Mouse (Mus musculus): ENCODE measurements around the gene Fbxo11. TPM values are rescaled to one million over a fixed set of nuclear protein-coding genes. Genes with fewer than 3 reads are reported as not detected.

Fbxo11 gene
- total RNA-seq (2014; rRNA removed) (48.5 and 76.9 TPM in 2 replicates), polyA plus RNA-seq (2015; fragmentation: Nextera tagmentation; extraction: Ambion mirVana) (22.3 and 27.7 TPM in 2 replicates)

DNA sequence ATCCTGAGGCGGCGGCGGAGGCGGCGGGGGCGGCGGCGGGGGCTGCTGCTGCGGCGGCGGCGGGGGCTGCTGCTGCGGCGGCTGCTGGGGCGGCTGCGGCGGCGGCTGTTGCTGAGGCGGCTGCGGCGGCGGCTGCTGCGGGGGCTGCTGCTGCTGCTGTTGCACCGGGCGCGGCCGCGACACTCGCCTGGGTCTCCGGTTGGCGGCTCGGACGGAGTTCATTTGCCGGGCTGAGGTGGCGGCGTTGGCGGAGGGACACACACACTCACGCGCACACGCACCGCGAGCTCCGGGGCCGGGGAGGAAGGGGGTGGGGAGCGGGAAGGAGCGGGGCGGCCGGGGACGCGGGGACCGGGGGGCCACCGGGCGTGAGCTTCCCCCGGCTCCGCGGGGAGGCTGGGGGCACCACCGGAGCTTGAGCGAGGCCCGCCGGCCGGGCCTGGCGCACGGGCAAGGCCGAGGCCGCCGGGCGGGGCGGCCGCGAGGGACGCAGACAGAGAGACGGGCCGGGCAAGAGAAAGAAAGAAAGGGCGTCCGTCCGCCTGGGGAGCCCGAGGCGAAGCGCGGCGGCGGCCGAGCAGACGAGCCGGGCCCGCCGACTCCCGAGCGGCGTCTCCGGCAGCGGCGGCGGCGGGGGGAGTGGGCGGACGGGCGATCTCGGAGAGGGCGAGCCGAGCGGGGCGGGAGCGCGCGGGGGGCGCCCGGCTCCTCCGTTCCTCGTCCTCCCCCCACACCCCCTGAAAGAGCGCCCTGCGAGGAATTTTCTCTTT lies at the start of gene Fbxo11:
Fbxo11 (minus strand) TSS at position 261 of the 770 bp plus-strand sequence.
- H3K36me3 ChIP-seq (ENCODE audit: insufficient read depth, low read length), result no peaks in the 10 kb centered on the region
- peak within 1 kb of the TSS; percentile 100 for H3K27ac ChIP-seq (ENCODE audit: low read depth, low read length)
- H3K4me1 ChIP-seq (ENCODE audit: insufficient read depth, low read length), result no peaks in the 10 kb centered on the region; the same call in 1 of the 2 replicates
- DNase-seq (ENCODE audit: low spot score) (peak; percentile 38), ATAC-seq (ENCODE audit: low FRiP score) (peak; percentile 59)
- H3K4me3 ChIP-seq (ENCODE audit: low read depth, low read length), result peak within 1 kb of the TSS; percentile 100
- H3K27me3 ChIP-seq (ENCODE audit: insufficient read depth, low read length), result no peaks in the 10 kb centered on the region
- H3K4me2 ChIP-seq (ENCODE audit: low read depth, low read length, poor library complexity, severe bottlenecking), result peak within 1 kb of the TSS; percentile 60
- no peak for TF ChIP-seq CTCF (IDR thresholded peaks at IDR 0.05)
- 0% methylated on average over 64 of the region's 112 CpGs for WGBS
- no peaks in the 10 kb centered on the region for H3K9me3 ChIP-seq (ENCODE audit: low read length)
- H3K9ac ChIP-seq (replicated peaks; ENCODE audit: low read length, poor library complexity, severe bottlenecking), result peak within 1 kb of the TSS; percentile 98

DNA sequence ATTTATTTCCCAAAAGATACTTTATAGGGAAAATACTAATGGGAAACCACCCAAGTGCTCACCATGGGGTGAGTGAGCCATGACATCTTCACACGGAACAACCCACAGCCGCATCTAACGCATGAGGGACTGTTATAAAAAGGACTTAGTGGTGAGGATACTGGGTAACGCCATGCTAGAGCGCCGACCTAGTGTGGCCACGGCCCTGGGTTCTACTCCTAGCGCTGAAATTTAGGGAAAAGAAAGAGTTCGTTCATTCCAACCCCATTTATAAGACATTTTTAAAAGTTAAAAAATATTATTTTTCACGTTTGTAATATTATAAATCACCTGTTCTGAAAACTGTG lies 48.8 kb upstream of the Fbxo11 start:
- ATAC-seq (ENCODE audit: low FRiP score) (no peak), DNase-seq (ENCODE audit: low spot score) (no peak)
- H3K4me2 ChIP-seq (ENCODE audit: low read depth, low read length, poor library complexity, severe bottlenecking), result no peak overlapping the region
- TF ChIP-seq CTCF (IDR thresholded peaks at IDR 0.05), result no peak
- H3K4me3 ChIP-seq (ENCODE audit: low read depth, low read length), result no peak overlapping the region
- no peak overlapping the region for H3K27ac ChIP-seq (ENCODE audit: low read depth, low read length)
- no peak overlapping the region for H3K9ac ChIP-seq (replicated peaks; ENCODE audit: low read length, poor library complexity, severe bottlenecking)
- no peaks in the 10 kb centered on the region for H3K27me3 ChIP-seq (ENCODE audit: insufficient read depth, low read length)
- H3K9me3 ChIP-seq (ENCODE audit: low read length), result no peaks in the 10 kb centered on the region
- no peaks in the 10 kb centered on the region for H3K36me3 ChIP-seq (ENCODE audit: insufficient read depth, low read length)
- H3K4me1 ChIP-seq (ENCODE audit: insufficient read depth, low read length), result no peaks in the 10 kb centered on the region
- 92% methylated on average over 10 of the region's 10 CpGs for WGBS

DNA sequence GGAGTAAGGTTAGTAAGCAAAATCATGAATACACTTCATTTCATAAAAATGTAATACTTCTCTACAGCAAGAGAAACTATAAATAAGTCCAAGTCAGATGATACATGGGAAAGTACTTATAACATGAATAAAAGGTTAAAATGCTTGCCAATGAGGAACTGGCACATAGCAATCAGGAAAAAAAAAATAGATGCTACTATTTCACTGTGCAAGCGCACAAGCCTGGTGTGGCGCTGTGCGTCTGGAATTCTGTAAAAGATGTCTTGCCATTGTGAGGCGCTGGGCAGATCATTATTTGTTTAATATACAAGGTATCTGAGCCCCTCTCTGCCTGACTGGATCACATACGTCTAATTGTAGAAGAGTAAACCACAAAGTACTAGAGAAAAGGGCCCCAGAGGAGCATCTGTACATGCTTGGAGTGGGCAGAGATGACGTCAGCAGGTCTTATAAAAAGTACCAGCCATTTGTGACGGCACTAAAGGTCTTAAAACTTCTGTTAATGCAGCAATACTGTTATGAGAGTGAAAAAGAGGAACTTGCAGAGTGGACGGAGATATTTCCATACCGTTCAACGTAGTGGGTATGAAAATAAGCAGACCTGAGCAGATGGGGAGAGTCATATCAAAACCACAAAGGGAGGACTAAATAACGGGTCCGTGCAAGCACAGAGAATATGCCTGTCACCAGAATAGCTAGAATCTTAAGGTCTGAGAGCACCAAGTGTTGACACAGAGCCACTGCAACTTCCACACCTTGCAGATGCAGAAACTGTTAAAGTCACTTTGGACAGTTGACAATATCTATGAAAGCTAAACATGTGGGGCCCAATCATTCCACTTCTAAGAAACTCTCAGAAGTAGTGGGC lies 48.2 kb upstream of the Fbxo11 start:
- no peak for TF ChIP-seq CTCF (IDR thresholded peaks at IDR 0.05)
- H3K9ac ChIP-seq (replicated peaks; ENCODE audit: low read length, poor library complexity, severe bottlenecking), result no peak overlapping the region
- WGBS, result 86% methylated on average over 12 of the region's 12 CpGs
- H3K4me1 ChIP-seq (ENCODE audit: insufficient read depth, low read length), result no peaks in the 10 kb centered on the region
- H3K36me3 ChIP-seq (ENCODE audit: insufficient read depth, low read length), result no peaks in the 10 kb centered on the region
- H3K9me3 ChIP-seq (ENCODE audit: low read length), result no peaks in the 10 kb centered on the region
- no peak for ATAC-seq (ENCODE audit: low FRiP score)
- H3K4me3 ChIP-seq (ENCODE audit: low read depth, low read length), result no peak overlapping the region
- H3K27ac ChIP-seq (ENCODE audit: low read depth, low read length), result no peak overlapping the region
- no peaks in the 10 kb centered on the region for H3K27me3 ChIP-seq (ENCODE audit: insufficient read depth, low read length)
- H3K4me2 ChIP-seq (ENCODE audit: low read depth, low read length, poor library complexity, severe bottlenecking), result no peak overlapping the region
- no peak for DNase-seq (ENCODE audit: low spot score)

DNA sequence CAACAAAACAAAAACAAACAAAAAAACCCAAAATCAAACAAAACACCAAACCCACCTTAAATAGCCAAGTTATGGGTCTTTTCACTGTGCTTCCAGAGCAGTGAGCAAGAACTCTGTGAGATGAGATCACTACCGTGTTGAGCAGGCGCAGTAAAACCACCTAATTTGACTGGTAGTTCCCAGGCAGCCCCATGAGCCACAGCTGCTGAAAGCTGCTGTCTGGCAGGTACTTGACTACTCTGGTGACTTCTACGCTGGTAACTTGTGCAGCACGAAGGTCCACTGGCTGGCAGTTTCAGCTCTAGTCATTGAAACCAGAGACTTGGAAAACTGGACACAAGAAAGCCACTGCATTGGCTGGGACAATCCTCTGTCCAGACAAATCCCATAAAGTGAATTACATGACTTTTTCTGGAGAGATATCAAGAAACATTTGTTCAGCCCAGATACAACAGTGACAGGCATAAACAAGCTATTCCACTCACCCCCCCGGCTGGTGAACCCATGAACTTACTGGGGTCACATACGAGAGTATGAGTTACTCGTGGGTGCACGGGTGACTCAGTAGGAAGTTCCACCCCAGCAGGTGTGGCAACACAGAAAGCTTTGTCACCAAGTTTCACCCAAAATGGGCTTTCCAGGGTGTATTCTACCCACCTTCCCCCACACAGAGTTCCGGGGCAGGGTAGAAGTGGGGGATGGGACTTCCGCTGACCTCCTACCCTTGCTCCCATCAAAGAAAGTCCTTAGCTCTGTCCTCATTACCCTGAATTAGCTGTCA lies 47.0 kb upstream of the Fbxo11 start:
- ATAC-seq (ENCODE audit: low FRiP score), result no peak

DNA sequence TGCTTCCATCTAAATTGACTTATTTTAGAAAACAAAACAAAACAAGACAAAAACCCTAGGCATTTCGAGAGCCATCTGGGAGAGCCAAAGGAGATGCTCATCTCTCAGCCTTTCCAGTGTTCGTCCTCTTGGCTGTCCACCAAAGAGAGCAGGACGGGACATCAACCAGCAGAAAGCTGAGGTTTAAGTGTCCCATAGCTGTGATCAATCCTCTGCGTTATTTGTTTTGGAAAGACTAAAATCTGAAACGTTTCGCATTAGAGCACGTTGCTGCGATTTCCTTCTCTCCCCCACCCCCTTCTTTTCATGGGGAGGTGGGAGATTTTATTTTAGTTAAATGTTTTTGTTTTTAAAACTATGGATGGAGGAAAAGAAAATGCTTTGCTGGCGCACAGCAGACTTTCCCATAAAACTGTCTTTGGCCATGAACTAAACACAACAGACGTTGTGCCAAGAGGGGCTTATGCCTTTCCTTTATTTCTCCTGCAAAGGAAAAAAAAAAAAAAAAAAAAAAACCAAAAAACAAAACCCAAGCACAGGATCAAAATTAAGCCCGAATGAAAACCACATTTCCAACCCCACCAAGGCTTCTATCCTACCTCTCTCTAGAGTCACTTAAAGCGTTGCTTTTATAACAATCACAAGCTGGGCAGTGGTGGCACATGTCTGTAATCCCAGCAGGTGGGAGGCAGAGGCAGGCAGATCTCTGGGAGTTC lies 46.1 kb upstream of the Fbxo11 start:
- Histone ChIP-seq H3K9ac (replicated peaks; ENCODE audit: low read length, poor library complexity, severe bottlenecking) (no peak overlapping the region), H3K4me3 (ENCODE audit: low read depth, low read length) (no peak overlapping the region), H3K27ac (ENCODE audit: low read depth, low read length) (no peak overlapping the region), H3K27me3 (ENCODE audit: insufficient read depth, low read length) (no peaks in the 10 kb centered on the region), H3K9me3 (ENCODE audit: low read length) (no peaks in the 10 kb centered on the region), H3K36me3 (ENCODE audit: insufficient read depth, low read length) (no peaks in the 10 kb centered on the region), H3K4me2 (ENCODE audit: low read depth, low read length, poor library complexity, severe bottlenecking) (no peak overlapping the region), H3K4me1 (ENCODE audit: insufficient read depth, low read length) (no peaks in the 10 kb centered on the region)
- WGBS, result 83% methylated on average over 12 of the region's 12 CpGs
- ATAC-seq (ENCODE audit: low FRiP score) (no peak), DNase-seq (ENCODE audit: low spot score) (no peak)
- TF ChIP-seq CTCF (IDR thresholded peaks at IDR 0.05), result no peak

More for the DNA sequence above, 47.0 kb upstream of the Fbxo11 start:
- H3K4me1 ChIP-seq (ENCODE audit: insufficient read depth, low read length), result no peaks in the 10 kb centered on the region
- DNase-seq (ENCODE audit: low spot score), result no peak
- no peaks in the 10 kb centered on the region for H3K27me3 ChIP-seq (ENCODE audit: insufficient read depth, low read length)
- H3K9ac ChIP-seq (replicated peaks; ENCODE audit: low read length, poor library complexity, severe bottlenecking), result no peak overlapping the region
- TF ChIP-seq CTCF (IDR thresholded peaks at IDR 0.05), result no peak
- no peak overlapping the region for H3K4me3 ChIP-seq (ENCODE audit: low read depth, low read length)
- H3K36me3 ChIP-seq (ENCODE audit: insufficient read depth, low read length), result no peaks in the 10 kb centered on the region
- H3K4me2 ChIP-seq (ENCODE audit: low read depth, low read length, poor library complexity, severe bottlenecking), result no peak overlapping the region
- 82% methylated on average over 10 of the region's 10 CpGs for WGBS
- H3K27ac ChIP-seq (ENCODE audit: low read depth, low read length), result no peak overlapping the region
- H3K9me3 ChIP-seq (ENCODE audit: low read length), result no peaks in the 10 kb centered on the region
